Mouse (Mus musculus) heart, adult 2 months (tissue): ENCODE data around the gene Kcnj6. TPM values are rescaled to one million over a fixed set of nuclear protein-coding genes. Genes with fewer than 3 reads are reported as not detected.
A peak's percentile ranks its signal among the peaks of the same experiment; 100 is the strongest.
"Not testable (repeated sequence)": the region's sequence is repeated elsewhere in the genome, so short reads cannot be mapped to it uniquely, and the experiment has no call there.

Experiments used
- DNase-seq, 2 experiments: peaks; one replicate each; pipeline ENCODE4 v3.0.0; 2021
- H3K27ac ChIP-seq: fragments of 200-600 bp; 2 replicates; pipeline ENCODE4 v1.8.1; 2022
- H3K27me3 ChIP-seq: fragments of 200-500 bp; 2 replicates; pipeline ENCODE4 v1.6.1; 2012; ENCODE audit warnings: mild to moderate bottlenecking, low read length, inconsistent platforms, mixed read lengths; ENCODE audit not compliant: control insufficient read depth, insufficient read depth
- H3K36me3 ChIP-seq: fragments of 200-500 bp; 2 replicates; pipeline ENCODE4 v1.6.1; 2012; ENCODE audit warnings: low read length, inconsistent platforms; ENCODE audit not compliant: control insufficient read depth, insufficient read depth
- H3K4me1 ChIP-seq: fragments of 200-500 bp; 2 replicates; pipeline ENCODE4 v1.6.1; 2011; ENCODE audit warnings: low read length; ENCODE audit not compliant: control insufficient read depth, insufficient read depth
- H3K4me3 ChIP-seq: fragments of 200-600 bp; 2 replicates; pipeline ENCODE4 v1.8.1; 2022
- H3K79me2 ChIP-seq: fragments of 200-500 bp; replicated peaks from 2 replicates; pipeline ENCODE4 v1.6.1; 2012; ENCODE audit warnings: mild to moderate bottlenecking, inconsistent platforms, low read length, moderate library complexity, mixed read lengths; ENCODE audit not compliant: control insufficient read depth, insufficient read depth
- H3K9ac ChIP-seq: fragments of 200-500 bp; 2 replicates; pipeline ENCODE4 v1.6.1; 2012; ENCODE audit warnings: low read depth, mild to moderate bottlenecking, control low read depth, inconsistent platforms, low read length, mixed read lengths
- CTCF ChIP-seq: fragments of 200-600 bp; IDR thresholded peaks from 2 replicates; pipeline ENCODE4 v1.8.1; 2022; ENCODE audit warnings: antibody characterized with exemption, mild to moderate bottlenecking, moderate library complexity
- EP300 ChIP-seq: fragments of 200-500 bp; IDR thresholded peaks from 2 replicates; pipeline ENCODE4 v1.6.1; 2011; ENCODE audit warnings: low read depth, low read length, control low read depth; ENCODE audit not compliant: insufficient read depth
- POLR2A ChIP-seq: fragments of 200-500 bp; IDR thresholded peaks from 2 replicates; pipeline ENCODE4 v1.6.1; 2011; ENCODE audit warnings: mild to moderate bottlenecking, low read depth, low read length, control low read depth; ENCODE audit not compliant: insufficient read depth
- WGBS: fragments of 180-500 bp; shearing (Covaris S2); methylation state at CpG from one replicate; pipeline ENCODE4 v1.1.7; 2018; 5-methylcytosine and 5-hydroxymethylcytosine counted together
- intact Hi-C: fragments of 180-260 bp; cut with DNase I; formaldehyde crosslinking; loops from one replicate; pipeline ENCODE4 v1.15.1; 2025
- polyA plus RNA-seq: library from polyadenylated mRNA; depleted of rRNA; stranded (reverse); fragments of >200 nt; gene quantifications from 2 replicates; pipeline ENCODE4 v1.2.3, GENCODE M21; 2012
- total RNA-seq, 2 experiments: library from RNA; stranded (reverse); gene quantifications; 2 replicates each; pipeline ENCODE4 v1.2.3; 2021

The Kcnj6 gene
- total and polyA plus RNA-seq, 3 experiments = not detected

- H3K79me2 ChIP-seq = no peaks in the 10 kb centered on the region
- no peak overlapping the region for H3K9ac ChIP-seq
- peak in 1 of 2 experiments; percentile 48 for DNase-seq
- intact Hi-C loops = loop anchor here (10.0 kb wide), 1 partner anchor 422 kb away; no protein-coding TSS in a partner anchor
- peak overlapping the region; percentile 75 for H3K27ac ChIP-seq
- no peak overlapping the region for H3K4me3 ChIP-seq
- no peaks in the 10 kb centered on the region for H3K4me1 ChIP-seq
- no peaks in the 10 kb centered on the region for H3K36me3 ChIP-seq
- 46% methylated on average over 5 of the region's 5 CpGs for WGBS
- no peak for TF ChIP-seq POLR2A
- no peak for TF ChIP-seq CTCF
- no peak for TF ChIP-seq EP300
- H3K27me3 ChIP-seq = no peaks in the 10 kb centered on the region
These were observed 174.9 kb downstream of the Kcnj6 start for GRCm38 (mm10) chr16:94822611-94823010.

GRCm38 (mm10) chr16:94821610-94822009 lies 175.9 kb downstream of the Kcnj6 start:
- Histone ChIP-seq H3K4me3 (no peak overlapping the region), H3K27me3 (no peaks in the 10 kb centered on the region), H3K4me1 (no peaks in the 10 kb centered on the region), H3K36me3 (no peaks in the 10 kb centered on the region), H3K27ac (no peak overlapping the region), H3K9ac (no peak overlapping the region), H3K79me2 (no peaks in the 10 kb centered on the region)
- TF ChIP-seq POLR2A = no peak
- TF ChIP-seq CTCF = no peak
- no peak for TF ChIP-seq EP300
- DNase-seq = no peak
- WGBS = 70% methylated on average over 11 of the region's 11 CpGs
- intact Hi-C loops = loop anchor here (10.0 kb wide), 1 partner anchor 423 kb away; no protein-coding TSS in a partner anchor

DNA sequence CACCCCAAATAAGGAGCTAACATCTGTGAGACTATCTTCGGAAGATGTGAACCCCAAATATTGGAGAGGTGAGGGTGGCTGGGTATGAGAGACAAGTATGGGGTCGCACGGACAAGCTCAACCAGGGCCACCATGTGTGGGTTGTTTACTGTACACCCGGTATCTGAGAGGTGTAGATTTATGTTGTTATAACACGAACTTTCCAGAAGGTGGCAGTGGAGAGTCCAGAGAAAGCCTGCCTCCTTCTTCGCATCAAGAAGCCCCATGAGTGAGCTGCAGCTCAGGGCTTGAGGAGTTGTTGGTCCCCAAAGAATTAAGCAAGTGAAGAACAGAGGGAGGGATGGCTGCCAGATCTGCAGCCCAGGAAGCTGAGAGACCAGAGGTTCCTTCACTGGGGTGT lies 181.1 kb downstream of the Kcnj6 start:
- Histone ChIP-seq H3K27ac (no peak overlapping the region), H3K4me1 (no peaks in the 10 kb centered on the region), H3K36me3 (no peaks in the 10 kb centered on the region), H3K9ac (no peak overlapping the region), H3K79me2 (no peaks in the 10 kb centered on the region), H3K4me3 (no peak overlapping the region), H3K27me3 (no peaks in the 10 kb centered on the region)
- DNase-seq = no peak
- WGBS = 19% methylated on average over 6 of the region's 6 CpGs
- peak; percentile 79 for TF ChIP-seq CTCF
- no peak for TF ChIP-seq EP300
- intact Hi-C loops = loop anchor here (1.0 kb wide), 2 partner anchors 179 to 530 kb away; no protein-coding TSS in a partner anchor

- no peaks in the 10 kb centered on the region for H3K36me3 ChIP-seq
- intact Hi-C loops = loop anchor here (1.0 kb wide), 2 partner anchors 179 to 530 kb away; no protein-coding TSS in a partner anchor
- TF ChIP-seq POLR2A = no peak
- no peak for TF ChIP-seq EP300
- TF ChIP-seq CTCF = no peak
- H3K27me3 ChIP-seq = no peaks in the 10 kb centered on the region
- no peaks in the 10 kb centered on the region for H3K79me2 ChIP-seq
- no peak for DNase-seq
- H3K9ac ChIP-seq = no peak overlapping the region
- WGBS = 71% methylated on average over 6 of the region's 6 CpGs
- H3K4me3 ChIP-seq = no peak overlapping the region
- H3K27ac ChIP-seq = no peak overlapping the region
- H3K4me1 ChIP-seq = no peaks in the 10 kb centered on the region
These were observed 181.6 kb downstream of the Kcnj6 start for GRCm38 (mm10) chr16:94815891-94816290.

- H3K27me3 ChIP-seq, H3K36me3 ChIP-seq, H3K79me2 ChIP-seq, DNase-seq, intact Hi-C loops, H3K9ac ChIP-seq, H3K27ac ChIP-seq, H3K4me1 ChIP-seq, H3K4me3 ChIP-seq: not testable (repeated sequence)
- WGBS = 0% methylated on average over 1 of the region's 1 CpGs
These were observed 188.2 kb downstream of the Kcnj6 start for GRCm38 (mm10) chr16:94809286-94809685.

DNA sequence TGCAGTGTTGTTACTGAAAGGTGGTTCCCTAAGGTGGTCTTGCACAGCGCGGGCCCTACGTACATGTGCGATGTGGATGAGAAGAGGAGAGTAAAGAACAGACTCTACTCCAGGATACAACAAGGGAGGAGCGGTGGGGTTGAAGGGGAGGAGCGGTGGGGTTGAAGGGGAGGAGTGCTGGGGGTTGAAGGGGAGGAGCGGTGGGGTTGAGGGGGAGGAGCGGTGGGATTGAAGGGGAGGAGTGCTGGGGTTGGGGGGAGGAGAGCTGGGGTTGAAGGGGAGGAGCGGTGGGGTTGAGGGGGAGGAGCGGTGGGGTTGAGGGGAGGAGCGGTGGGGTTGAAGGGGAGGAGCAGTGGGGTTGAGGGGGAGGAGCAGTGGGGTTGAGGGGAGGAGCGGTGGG lies 199.3 kb downstream of the Kcnj6 start:
- no peaks in the 10 kb centered on the region for H3K27me3 ChIP-seq
- no peak overlapping the region for H3K4me3 ChIP-seq
- no peaks in the 10 kb centered on the region for H3K36me3 ChIP-seq
- intact Hi-C loops = no loop called here
- WGBS = 85% methylated on average over 11 of the region's 12 CpGs
- H3K9ac ChIP-seq = no peak overlapping the region
- no peaks in the 10 kb centered on the region for H3K4me1 ChIP-seq
- H3K79me2 ChIP-seq = no peaks in the 10 kb centered on the region
- no peak overlapping the region for H3K27ac ChIP-seq
- TF ChIP-seq CTCF (no peak), EP300 (no peak), POLR2A (no peak)
- DNase-seq = no peak

GRCm38 (mm10) chr16:94797366-94797765 lies 200.1 kb downstream of the Kcnj6 start:
- H3K79me2 ChIP-seq = no peaks in the 10 kb centered on the region
- WGBS = 66% methylated on average over 6 of the region's 6 CpGs
- no peak overlapping the region for H3K9ac ChIP-seq
- intact Hi-C loops = no loop called here
- H3K4me3 ChIP-seq = no peak overlapping the region
- no peak for TF ChIP-seq CTCF
- no peak overlapping the region for H3K27ac ChIP-seq
- no peaks in the 10 kb centered on the region for H3K36me3 ChIP-seq
- DNase-seq = no peak
- H3K4me1 ChIP-seq = no peaks in the 10 kb centered on the region
- H3K27me3 ChIP-seq = no peaks in the 10 kb centered on the region
